Mouse (Mus musculus) embryonic facial prominence, embryonic 11.5 days (tissue): Measurements from ENCODE around the gene D930048N14Rik. TPM values are rescaled to one million over a fixed set of nuclear protein-coding genes. Genes with fewer than 3 reads are reported as not detected.
A peak's percentile ranks its signal among the peaks of the same experiment; 100 is the strongest.

ENCODE experiments used
- ATAC-seq: fragments of 200-750 bp; cut with Nextera tagmentation; replicated peaks from 2 replicates; pipeline ENCODE4 v1.8.0; 2017; ENCODE audit warnings: low read depth; ENCODE audit not compliant: insufficient number of reproducible peaks, low FRiP score, low TSS enrichment
- DNase-seq: peaks from one replicate; pipeline ENCODE4 v3.0.0-alpha.2; 2015; ENCODE audit warnings: low spot score
- H3K27ac ChIP-seq: fragments of 300-500 bp; sonication (generic); replicated peaks from 2 replicates; pipeline ENCODE4 v1.5.1; 2014; ENCODE audit warnings: mild to moderate bottlenecking, low read depth, low read length, control low read depth
- H3K27me3 ChIP-seq: fragments of 300-500 bp; sonication (generic); 2 replicates; pipeline ENCODE4 v1.6.1; 2014; ENCODE audit warnings: mild to moderate bottlenecking, low read length, moderate library complexity, mixed read lengths; ENCODE audit not compliant: control insufficient read depth, insufficient read depth
- H3K36me3 ChIP-seq: fragments of 300-500 bp; sonication (generic); replicated peaks from 2 replicates; pipeline ENCODE4 v1.6.1; 2014; ENCODE audit warnings: low read depth, mild to moderate bottlenecking, low read length, moderate library complexity, mixed read lengths; ENCODE audit not compliant: control insufficient read depth, insufficient read depth
- H3K4me1 ChIP-seq: fragments of 300-500 bp; sonication (generic); 2 replicates; pipeline ENCODE4 v1.6.1; 2014; ENCODE audit warnings: low read length, mixed read lengths; ENCODE audit not compliant: control insufficient read depth, insufficient read depth
- H3K4me2 ChIP-seq: fragments of 300-500 bp; sonication (generic); 2 replicates; pipeline ENCODE4 v1.6.1; 2014; ENCODE audit warnings: low read depth, mild to moderate bottlenecking, control low read depth, low read length, moderate library complexity
- H3K4me3 ChIP-seq: fragments of 300-500 bp; sonication (generic); 2 replicates; pipeline ENCODE4 v1.5.1; 2014; ENCODE audit warnings: low read depth, low read length, control low read depth
- H3K9ac ChIP-seq: fragments of 300-500 bp; sonication (generic); replicated peaks from 2 replicates; pipeline ENCODE4 v1.6.1; 2014; ENCODE audit warnings: mild to moderate bottlenecking, control low read depth, low read length
- H3K9me3 ChIP-seq: fragments of 300-500 bp; sonication (generic); replicated peaks from 2 replicates; pipeline ENCODE4 v1.6.1; 2016; ENCODE audit warnings: mild to moderate bottlenecking, low read length, inconsistent platforms, mixed read lengths; ENCODE audit not compliant: control insufficient read depth
- WGBS: fragments of 180-500 bp; shearing (Covaris S2); extraction: QIAGEN DNeasy Blood & Tissue Kit; methylation state at CpG from one replicate; pipeline ENCODE4 v1.1.7; 2014; 5-methylcytosine and 5-hydroxymethylcytosine counted together
- polyA plus RNA-seq: library from polyadenylated mRNA; unstranded; fragments of >200 nt; fragmentation: Nextera tagmentation; extraction: Ambion mirVana; gene quantifications from 2 replicates; pipeline ENCODE4 v1.2.1, GENCODE M21; 2014

The D930048N14Rik gene
- polyA plus RNA-seq, 1 experiment from 2014 or later = 0.88 TPM

DNA sequence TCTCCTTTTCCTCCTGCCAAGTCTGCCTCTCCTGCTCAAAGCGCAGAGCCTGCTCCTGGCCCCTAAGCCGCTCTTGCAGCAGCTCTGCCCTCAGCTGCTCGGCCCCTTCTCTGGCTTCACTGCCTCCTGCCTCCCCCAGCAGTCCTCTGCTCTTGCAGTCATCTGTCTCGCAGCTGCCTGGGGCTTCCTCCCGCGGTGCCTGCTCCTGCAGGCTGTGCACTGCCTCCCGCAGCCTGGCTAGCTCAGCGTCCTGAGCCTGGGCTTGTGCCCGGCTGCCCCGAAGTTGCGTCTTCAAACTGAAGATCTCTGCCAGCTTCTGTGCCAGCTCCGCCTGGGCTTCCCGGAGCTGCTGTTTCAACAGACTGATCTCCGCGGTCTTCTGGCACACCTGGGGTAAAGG, 7.0 kb upstream of the D930048N14Rik start:
- Histone ChIP-seq H3K4me2 (no peak overlapping the region; the same call in 1 of the 2 replicates), H3K27ac (no peak overlapping the region)
- WGBS = 41% methylated on average over 15 of the region's 15 CpGs

DNA sequence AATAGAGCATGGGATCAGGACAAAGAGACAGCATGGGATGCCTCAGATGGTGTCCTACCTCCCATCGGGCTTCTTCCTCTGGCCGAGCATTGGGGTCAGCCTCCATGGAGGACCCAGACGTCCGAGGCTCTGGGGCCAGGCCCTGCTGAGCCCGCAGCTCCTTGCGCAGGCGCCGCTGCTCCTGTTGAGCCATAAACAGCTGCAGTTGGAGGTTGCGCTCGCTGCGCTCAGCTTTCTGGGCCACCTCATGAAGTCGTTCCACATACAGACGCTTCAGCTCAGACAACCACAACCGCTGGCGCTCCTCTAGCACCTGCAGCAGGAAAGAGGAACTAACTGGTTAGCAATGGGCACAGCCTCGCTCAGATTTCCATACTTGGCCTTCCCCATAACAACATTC, 6.5 kb upstream of the D930048N14Rik start:
- H3K4me3 ChIP-seq = no peak overlapping the region
- H3K27me3 ChIP-seq = no peaks in the 10 kb centered on the region
- H3K4me1 ChIP-seq = peaks cover 5% of the 10 kb centered on the region; the same call in 1 of the 2 replicates
- H3K9ac ChIP-seq = no peak overlapping the region
- H3K9me3 ChIP-seq = no peaks in the 10 kb centered on the region
- no peak for ATAC-seq
- DNase-seq = no peak
- H3K27ac ChIP-seq = no peak overlapping the region
- no peaks in the 10 kb centered on the region for H3K36me3 ChIP-seq
- WGBS = 73% methylated on average over 16 of the region's 16 CpGs
- H3K4me2 ChIP-seq = no peak overlapping the region; the same call in 1 of the 2 replicates

More for the DNA sequence above, 7.0 kb upstream of the D930048N14Rik start:
- H3K9ac ChIP-seq = no peak overlapping the region; the same call in 1 of the 2 replicates
- no peak for DNase-seq
- H3K9me3 ChIP-seq = no peaks in the 10 kb centered on the region
- H3K36me3 ChIP-seq = no peaks in the 10 kb centered on the region
- ATAC-seq = no peak
- H3K4me1 ChIP-seq = no peaks in the 10 kb centered on the region; the same call in 1 of the 2 replicates
- no peaks in the 10 kb centered on the region for H3K27me3 ChIP-seq
- no peak overlapping the region for H3K4me3 ChIP-seq

DNA sequence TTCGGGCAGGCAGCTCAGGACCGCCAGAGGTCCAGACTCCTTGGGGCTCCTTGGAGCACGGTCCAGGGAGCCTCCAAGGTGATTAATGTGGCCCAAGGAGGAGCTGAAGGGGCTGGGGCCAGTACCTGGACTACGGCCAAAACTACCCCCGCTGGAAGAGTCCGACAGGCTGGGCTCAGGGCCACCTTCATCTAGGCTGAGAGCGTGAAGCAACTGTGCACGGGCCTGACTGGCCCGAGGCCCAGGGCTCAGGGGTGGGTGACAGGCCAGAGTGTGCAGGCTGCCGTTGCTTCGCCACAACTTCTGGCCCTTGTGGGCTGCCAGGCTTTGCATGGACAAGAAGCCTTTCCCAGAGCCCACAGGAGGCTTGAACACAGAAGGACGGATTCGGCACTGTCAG, 5.5 kb upstream of the D930048N14Rik start:
- no peak for DNase-seq
- Histone ChIP-seq H3K4me1 (peaks cover 5% of the 10 kb centered on the region), H3K4me2 (no peak overlapping the region), H3K9ac (no peak overlapping the region), H3K27me3 (peaks cover 4% of the 10 kb centered on the region), H3K9me3 (no peaks in the 10 kb centered on the region), H3K36me3 (no peaks in the 10 kb centered on the region), H3K4me3 (no peak overlapping the region), H3K27ac (no peak overlapping the region; the same call in 1 of the 2 replicates)
- ATAC-seq = no peak
- WGBS = 91% methylated on average over 13 of the region's 13 CpGs

DNA sequence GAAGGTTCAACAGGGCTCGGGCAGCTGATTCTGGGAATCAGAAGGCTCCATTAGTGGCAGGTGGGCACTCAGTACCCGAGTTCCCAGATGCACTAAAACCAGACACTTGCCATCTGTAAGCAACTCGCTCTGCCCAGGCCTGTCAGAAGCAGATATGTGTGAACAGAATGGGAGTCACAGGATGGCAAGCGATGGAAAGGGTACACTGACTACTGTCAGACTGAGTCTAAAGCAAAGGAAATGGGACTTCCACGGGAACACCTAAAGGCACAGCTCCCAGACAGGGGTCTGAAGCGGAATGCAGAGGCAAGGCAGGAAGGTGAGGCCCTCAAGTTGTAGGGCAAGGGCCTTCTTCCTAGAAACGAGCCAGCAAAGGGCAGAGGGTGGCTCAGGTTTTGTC, 4.5 kb upstream of the D930048N14Rik start:
- Histone ChIP-seq H3K4me3 (no peak overlapping the region), H3K27me3 (peaks cover 4% of the 10 kb centered on the region), H3K27ac (no peak overlapping the region), H3K9ac (no peak overlapping the region), H3K36me3 (no peaks in the 10 kb centered on the region), H3K9me3 (no peaks in the 10 kb centered on the region), H3K4me2 (no peak overlapping the region), H3K4me1 (peaks cover 5% of the 10 kb centered on the region)
- DNase-seq = no peak
- 67% methylated on average over 7 of the region's 7 CpGs for WGBS
- no peak for ATAC-seq

DNA sequence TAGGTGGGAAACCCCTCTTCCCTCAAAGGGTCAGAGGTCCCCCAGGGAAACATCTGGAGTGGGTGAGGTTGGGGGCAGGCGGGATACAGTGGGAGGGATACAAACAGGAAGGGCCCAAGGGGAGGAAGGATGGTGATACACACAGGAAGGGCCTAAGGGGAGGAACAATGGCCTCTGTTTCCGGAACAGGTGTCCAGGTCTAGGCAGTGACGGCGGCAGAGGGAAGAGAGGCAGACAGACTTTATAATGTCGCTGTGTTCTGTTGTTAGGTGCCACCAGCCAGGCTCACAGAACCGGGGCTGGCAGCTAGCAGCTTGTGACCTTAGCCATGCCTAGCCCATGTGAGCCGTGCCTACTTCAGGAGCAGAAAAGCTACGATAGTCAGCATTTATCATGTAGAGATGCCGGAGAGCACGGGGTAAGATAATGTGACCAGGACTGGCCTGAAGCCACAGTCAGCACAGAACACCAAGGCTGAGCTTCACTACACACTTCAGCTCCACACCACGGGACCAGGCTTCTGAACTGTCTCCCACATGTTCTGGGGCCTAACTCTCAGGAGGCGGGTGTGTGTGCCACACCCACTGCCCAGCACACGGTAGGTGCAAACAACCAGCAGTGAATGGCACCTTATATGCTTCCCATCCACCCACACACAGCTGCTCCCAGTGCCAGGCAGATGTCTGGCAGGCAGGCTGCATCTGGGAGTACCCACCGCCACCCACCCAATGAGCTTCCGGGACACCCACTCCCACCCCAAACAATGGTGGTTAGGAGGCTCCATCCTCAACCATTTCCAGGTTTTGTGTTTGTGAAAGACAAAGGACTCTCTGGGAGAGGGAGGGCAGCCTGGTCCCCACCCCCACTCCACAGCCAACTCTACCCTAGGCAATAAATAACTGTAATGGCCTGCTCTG, 3.7 kb upstream of the D930048N14Rik start:
- Histone ChIP-seq H3K27ac (peak overlapping the region; percentile 25; the same call in 1 of the 2 replicates), H3K4me2 (no peak overlapping the region), H3K36me3 (no peaks in the 10 kb centered on the region), H3K4me1 (peaks cover 5% of the 10 kb centered on the region), H3K27me3 (peaks cover 4% of the 10 kb centered on the region), H3K9ac (no peak overlapping the region), H3K4me3 (no peak overlapping the region), H3K9me3 (no peaks in the 10 kb centered on the region)
- DNase-seq (no peak), ATAC-seq (no peak)
- WGBS = 77% methylated on average over 14 of the region's 15 CpGs

DNA sequence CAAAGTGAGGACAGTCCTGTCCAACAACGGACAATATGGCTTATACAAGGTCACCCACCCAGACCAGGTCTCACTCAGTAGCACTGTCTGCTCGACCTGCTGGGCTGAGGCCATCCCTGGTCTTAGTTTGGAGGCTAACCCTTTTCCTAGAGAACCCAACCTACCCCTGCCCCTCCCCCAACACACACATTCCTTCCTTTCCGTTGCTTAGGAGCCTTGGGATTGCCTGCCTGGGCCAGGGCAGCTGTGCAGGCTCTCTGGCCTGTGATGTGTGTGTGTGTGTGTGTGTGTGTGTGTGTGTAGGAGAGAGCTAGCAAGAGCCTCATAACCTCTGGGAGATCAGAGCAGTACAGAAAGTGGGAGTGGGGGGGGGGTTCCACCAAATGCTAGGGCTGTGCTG, 2.2 kb upstream of the D930048N14Rik start:
- peak; percentile 66 for DNase-seq
- peak overlapping the region; percentile 14; the same call in 1 of the 2 replicates for H3K4me2 ChIP-seq
- H3K9me3 ChIP-seq = no peaks in the 10 kb centered on the region
- peak overlapping the region; percentile 18; the same call in 1 of the 2 replicates for H3K9ac ChIP-seq
- ATAC-seq = 0 out of 2 replicates have a peak, but pooled peaks have one; percentile 25
- no peak overlapping the region for H3K4me3 ChIP-seq
- H3K27me3 ChIP-seq = peaks cover 4% of the 10 kb centered on the region
- 27% methylated on average over 3 of the region's 3 CpGs for WGBS
- 0 out of 2 replicates have a peak overlapping the region, but pooled peaks have one; percentile 7 for H3K27ac ChIP-seq
- H3K4me1 ChIP-seq = peaks cover 5% of the 10 kb centered on the region
- no peaks in the 10 kb centered on the region for H3K36me3 ChIP-seq

DNA sequence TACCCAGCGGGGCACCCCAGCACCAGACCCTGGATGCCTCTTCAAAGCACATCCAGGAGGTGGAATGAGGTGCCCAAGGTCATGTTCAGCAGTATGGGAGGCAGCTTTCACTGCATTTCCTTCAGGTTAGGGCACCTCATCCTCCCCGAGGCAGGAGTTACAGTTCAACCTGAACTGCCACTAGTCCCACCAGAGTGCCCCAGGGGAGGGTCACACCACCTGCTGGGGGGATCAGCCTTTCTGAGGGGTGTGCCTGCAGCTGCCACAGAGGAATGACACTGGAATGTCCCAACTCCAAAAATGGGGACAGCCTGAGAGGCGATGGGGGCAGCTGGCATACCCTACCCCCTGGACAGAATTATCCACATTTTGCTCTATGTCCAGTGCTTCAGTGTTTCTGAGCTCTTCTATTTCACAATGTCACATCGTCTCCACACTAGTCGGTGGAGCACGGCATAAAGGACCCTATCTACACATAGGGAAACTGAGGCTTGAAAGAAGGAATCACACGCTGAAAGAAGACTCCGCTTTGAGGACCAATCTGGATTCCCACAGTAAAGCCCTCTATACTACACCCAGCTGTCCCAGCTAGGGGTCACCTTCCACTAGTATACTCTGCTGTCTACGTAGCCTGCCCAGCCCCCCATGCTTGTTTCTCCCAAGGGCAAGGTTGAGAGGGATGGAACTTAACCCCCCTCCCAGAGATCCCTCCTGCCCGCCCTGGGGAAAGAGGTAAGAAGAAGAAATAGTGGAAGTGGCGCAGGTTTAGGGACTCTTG, 1.5 kb upstream of the D930048N14Rik start:
- no peaks in the 10 kb centered on the region for H3K9me3 ChIP-seq
- H3K9ac ChIP-seq = peak overlapping the region; percentile 72
- no peaks in the 10 kb centered on the region for H3K36me3 ChIP-seq
- ATAC-seq (no peak), DNase-seq (no peak)
- peaks cover 4% of the 10 kb centered on the region for H3K27me3 ChIP-seq
- 0 out of 2 replicates have a peak overlapping the region, but pooled peaks have one; percentile 7 for H3K27ac ChIP-seq
- 29% methylated on average over 11 of the region's 11 CpGs for WGBS
- H3K4me2 ChIP-seq = peak overlapping the region; percentile 89
- peak overlapping the region; percentile 62 for H3K4me3 ChIP-seq
- peaks cover 5% of the 10 kb centered on the region for H3K4me1 ChIP-seq
